Mouse (Mus musculus): ENCODE results near the gene Erich3. TPM values are rescaled to one million over a fixed set of nuclear protein-coding genes. Genes with fewer than 3 reads are reported as not detected.
"Not testable (repeated sequence)": the region's sequence is repeated elsewhere in the genome, so short reads cannot be mapped to it uniquely, and the experiment has no call there.

Erich3 gene
- polyA plus RNA-seq (2017; shearing (Covaris generic)) = not detected

- no peak for ATAC-seq
Measured at GRCm38 (mm10) chr3:154663545-154663944, at the start of gene Erich3. Gene Erich3, plus strand, starts transcription at chr3:154663859.

- no peak for ATAC-seq
Measured at GRCm38 (mm10) chr3:154614771-154615170, 48.9 kb upstream of the Erich3 start.

- no peak for ATAC-seq
Measured at GRCm38 (mm10) chr3:154615304-154615703, 48.4 kb upstream of the Erich3 start.

- ATAC-seq = no peak
Measured at GRCm38 (mm10) chr3:154616106-154616505, 47.6 kb upstream of the Erich3 start.

GRCm38 (mm10) chr3:154628284-154628683 is 35.4 kb upstream of the Erich3 start:
- no peak for ATAC-seq

- ATAC-seq = not testable (repeated sequence)
Measured at GRCm38 (mm10) chr3:154631281-154631680, 32.4 kb upstream of the Erich3 start.

GRCm38 (mm10) chr3:154633091-154633490 is 30.6 kb upstream of the Erich3 start:
- no peak for ATAC-seq

- no peak for ATAC-seq
Measured at GRCm38 (mm10) chr3:154646638-154647442, 16.8 kb upstream of the Erich3 start.

- no peak for ATAC-seq
Measured at GRCm38 (mm10) chr3:154647443-154647780, 16.2 kb upstream of the Erich3 start.

GRCm38 (mm10) chr3:154649411-154650285 is 14.0 kb upstream of the Erich3 start:
- ATAC-seq = no peak

- no peak for ATAC-seq
Measured at GRCm38 (mm10) chr3:154651192-154651821, 12.4 kb upstream of the Erich3 start.

- ATAC-seq = no peak
Measured at GRCm38 (mm10) chr3:154652581-154653420, 10.9 kb upstream of the Erich3 start.

- ATAC-seq = no peak
Measured at GRCm38 (mm10) chr3:154653454-154653853, 10.2 kb upstream of the Erich3 start.

GRCm38 (mm10) chr3:154654284-154654683 is 9.4 kb upstream of the Erich3 start:
- no peak for ATAC-seq

GRCm38 (mm10) chr3:154654901-154655300 is 8.8 kb upstream of the Erich3 start:
- no peak for ATAC-seq

GRCm38 (mm10) chr3:154655711-154656110 is 7.9 kb upstream of the Erich3 start:
- ATAC-seq = no peak

- no peak for ATAC-seq
Measured at GRCm38 (mm10) chr3:154663976-154664581, 420 bp downstream of the Erich3 start.

GRCm38 (mm10) chr3:154664636-154665035 is 977 bp downstream of the Erich3 start:
- ATAC-seq = no peak

- ATAC-seq = no peak
Measured at GRCm38 (mm10) chr3:154668485-154668884, 4.8 kb downstream of the Erich3 start.

- no peak for ATAC-seq
Measured at GRCm38 (mm10) chr3:154670584-154670983, 6.9 kb downstream of the Erich3 start.

- ATAC-seq = no peak
Measured at GRCm38 (mm10) chr3:154671013-154671412, 7.4 kb downstream of the Erich3 start.

- ATAC-seq = no peak
Measured at GRCm38 (mm10) chr3:154673326-154673725, 9.7 kb downstream of the Erich3 start.
